Mouse (Mus musculus) retina, embryonic 14.5 days (tissue): Measurements from ENCODE around the gene Gda.
A peak's percentile ranks its signal among the peaks of the same experiment; 100 is the strongest.

Source experiments
- DNase-seq: peaks from one replicate; pipeline ENCODE4 v3.0.0-alpha.2; 2015; ENCODE audit warnings: low spot score

The Gda gene

GRCm38 (mm10) chr19:21473345-21473744 is at the start of gene Gda:
Gda (minus strand) TSS chr19:21473445.
- DNase-seq = no peak

- DNase-seq = no peak
These were observed 47.0 kb upstream of the Gda start for GRCm38 (mm10) chr19:21520280-21520679.

GRCm38 (mm10) chr19:21510116-21510515 is 36.9 kb upstream of the Gda start:
- peak; percentile 57 for DNase-seq

GRCm38 (mm10) chr19:21507561-21508232 is 34.5 kb upstream of the Gda start:
- no peak for DNase-seq

GRCm38 (mm10) chr19:21507133-21507532 is 33.9 kb upstream of the Gda start:
- no peak for DNase-seq

- no peak for DNase-seq
These were observed 31.5 kb upstream of the Gda start for GRCm38 (mm10) chr19:21504716-21505115.

GRCm38 (mm10) chr19:21499394-21499983 is 26.2 kb upstream of the Gda start:
- no peak for DNase-seq

GRCm38 (mm10) chr19:21495817-21496216 is 22.6 kb upstream of the Gda start:
- no peak for DNase-seq

- DNase-seq = no peak
These were observed 20.7 kb upstream of the Gda start for GRCm38 (mm10) chr19:21493807-21494521.

GRCm38 (mm10) chr19:21491391-21491790 is 18.1 kb upstream of the Gda start:
- DNase-seq = no peak

- no peak for DNase-seq
These were observed 14.1 kb upstream of the Gda start for GRCm38 (mm10) chr19:21487124-21487944.

- DNase-seq = no peak
These were observed 8.9 kb upstream of the Gda start for GRCm38 (mm10) chr19:21482096-21482495.

GRCm38 (mm10) chr19:21481031-21481430 is 7.8 kb upstream of the Gda start:
- DNase-seq = no peak

- DNase-seq = no peak
These were observed 6.8 kb upstream of the Gda start for GRCm38 (mm10) chr19:21480053-21480419.

- no peak for DNase-seq
These were observed 6.2 kb upstream of the Gda start for GRCm38 (mm10) chr19:21479183-21480052.

GRCm38 (mm10) chr19:21478538-21478937 is 5.3 kb upstream of the Gda start:
- no peak for DNase-seq

GRCm38 (mm10) chr19:21477780-21478179 is 4.5 kb upstream of the Gda start:
- no peak for DNase-seq

- DNase-seq = no peak
These were observed 3.5 kb upstream of the Gda start for GRCm38 (mm10) chr19:21476782-21477181.

- DNase-seq = peak; percentile 61
These were observed 994 bp downstream of the Gda start for GRCm38 (mm10) chr19:21472121-21472780.

GRCm38 (mm10) chr19:21461221-21461960 is 11.9 kb downstream of the Gda start:
- no peak for DNase-seq
